Mouse (Mus musculus) G1E (cell line): ENCODE results near the gene Prdm2. TPM values are rescaled to one million over a fixed set of nuclear protein-coding genes. Genes with fewer than 3 reads are reported as not detected.

Experiments used
- ATAC-seq: 2 replicates; pipeline ENCODE4 v1.8.0; 2016; ENCODE audit warnings: mild to moderate bottlenecking; ENCODE audit not compliant: insufficient number of reproducible peaks, poor library complexity, low FRiP score, severe bottlenecking; ENCODE audit errors: extremely low read depth
- DNase-seq: peaks from one replicate; pipeline ENCODE4 v3.0.0; 2012; ENCODE audit warnings: low spot score
- H3K27me3 ChIP-seq: 2 replicates; pipeline ENCODE4 v1.6.1; 2012; ENCODE audit warnings: mild to moderate bottlenecking, low read length, inconsistent platforms; ENCODE audit not compliant: insufficient read depth
- H3K36me3 ChIP-seq: replicated peaks from 2 replicates; pipeline ENCODE3; 2012; ENCODE audit warnings: mild to moderate bottlenecking, inconsistent platforms
- H3K4me1 ChIP-seq: 2 replicates; pipeline ENCODE4 v1.6.1; 2012; ENCODE audit warnings: low read depth, low read length, inconsistent platforms, mixed read lengths; ENCODE audit not compliant: insufficient read depth
- H3K4me3 ChIP-seq: 2 replicates; pipeline ENCODE4 v1.5.1; 2012; ENCODE audit warnings: low read depth, mild to moderate bottlenecking, inconsistent platforms, low read length, moderate library complexity, mixed read lengths
- H3K9me3 ChIP-seq: replicated peaks from 2 replicates; pipeline ENCODE4 v1.6.1; 2012; ENCODE audit warnings: inconsistent platforms
- CTCF ChIP-seq: IDR thresholded peaks from 2 replicates; pipeline ENCODE4 v1.5.1; 2012; ENCODE audit warnings: low read depth, low read length, inconsistent platforms, mixed read lengths
- GATA1 ChIP-seq: IDR thresholded peaks from 2 replicates; pipeline ENCODE4 v1.6.1; 2012; ENCODE audit warnings: borderline replicate concordance, low read length, inconsistent platforms, mixed read lengths
- GATA2 ChIP-seq: IDR thresholded peaks from 2 replicates; pipeline ENCODE4 v1.6.1; 2012; ENCODE audit warnings: low read depth, low read length, inconsistent platforms, borderline replicate concordance
- POLR2AphosphoS5 ChIP-seq: IDR thresholded peaks from 2 replicates; pipeline ENCODE4 v1.6.1; 2012; ENCODE audit warnings: low read depth, low read length, inconsistent platforms; ENCODE audit not compliant: insufficient replicate concordance
- TAL1 ChIP-seq: conservative IDR thresholded peaks from 2 replicates; pipeline ENCODE4 v1.6.1; 2012; ENCODE audit warnings: low read depth, low read length, inconsistent platforms, mixed read lengths
- polyA plus RNA-seq: library from polyadenylated mRNA; stranded (reverse); fragments of >175 nt; gene quantifications from 2 replicates; pipeline ENCODE4 v1.2.3, GENCODE M21; 2012
- total RNA-seq, 2 experiments: library from RNA; stranded (forward) in 1 of 2; stranded (reverse) in 1 of 2; fragments of 200-1000 nt in 1 of 2; fragments of >200 nt in 1 of 2; fragmentation: Nextera tagmentation in 1 of 2; gene quantifications; 2 replicates each; pipeline ENCODE4 v1.2.3; 2014 to 2017

The Prdm2 gene
- total and polyA plus RNA-seq, 3 experiments: 7.1 to 34.9 (median 9.7) TPM

GRCm38 (mm10) chr4:143118843-143119242 lies 94.0 kb downstream of the Prdm2 start:
- DNase-seq (no peak), ATAC-seq (no peak)
- Histone ChIP-seq H3K4me1 (no peaks in the 10 kb centered on the region), H3K9me3 (no peaks in the 10 kb centered on the region), H3K4me3 (no peak overlapping the region), H3K27me3 (no peaks in the 10 kb centered on the region), H3K36me3 (peaks cover 81% of the 10 kb centered on the region)
- TF ChIP-seq GATA1: no peak
- TF ChIP-seq POLR2AphosphoS5: no peak

GRCm38 (mm10) chr4:143115851-143116250 lies 96.9 kb downstream of the Prdm2 start:
- no peak overlapping the region for H3K4me3 ChIP-seq
- DNase-seq (no peak), ATAC-seq (no peak)
- no peaks in the 10 kb centered on the region for H3K27me3 ChIP-seq
- H3K4me1 ChIP-seq: no peaks in the 10 kb centered on the region
- H3K9me3 ChIP-seq: no peaks in the 10 kb centered on the region
- H3K36me3 ChIP-seq: peaks cover 77% of the 10 kb centered on the region
- TF ChIP-seq GATA2 (no peak), TAL1 (no peak), POLR2AphosphoS5 (no peak), CTCF (no peak), GATA1 (no peak)

- ATAC-seq: no peak
- Histone ChIP-seq H3K4me1 (no peaks in the 10 kb centered on the region), H3K27me3 (no peaks in the 10 kb centered on the region), H3K36me3 (peaks cover 76% of the 10 kb centered on the region), H3K9me3 (no peaks in the 10 kb centered on the region), H3K4me3 (no peak overlapping the region)
- no peak for DNase-seq
- TF ChIP-seq CTCF: no peak
- TF ChIP-seq POLR2AphosphoS5: no peak
- no peak for TF ChIP-seq GATA1
- TF ChIP-seq TAL1: no peak
- no peak for TF ChIP-seq GATA2
Measured at GRCm38 (mm10) chr4:143114232-143114979, 98.4 kb downstream of the Prdm2 start.

- H3K4me1 ChIP-seq: no peaks in the 10 kb centered on the region
- ATAC-seq (peak; percentile 63), DNase-seq (peak; percentile 67)
- H3K4me3 ChIP-seq: no peak overlapping the region
- H3K36me3 ChIP-seq: peaks cover 82% of the 10 kb centered on the region
- no peaks in the 10 kb centered on the region for H3K27me3 ChIP-seq
- H3K9me3 ChIP-seq: no peaks in the 10 kb centered on the region
- TF ChIP-seq CTCF: peak; percentile 42
- TF ChIP-seq GATA1: no peak
- no peak for TF ChIP-seq TAL1
- no peak for TF ChIP-seq POLR2AphosphoS5
Measured at GRCm38 (mm10) chr4:143112985-143113384, 99.8 kb downstream of the Prdm2 start.

GRCm38 (mm10) chr4:143112439-143112838 lies 100.4 kb downstream of the Prdm2 start:
- Histone ChIP-seq H3K27me3 (no peaks in the 10 kb centered on the region), H3K4me3 (no peak overlapping the region), H3K4me1 (no peaks in the 10 kb centered on the region), H3K9me3 (no peaks in the 10 kb centered on the region), H3K36me3 (peaks cover 81% of the 10 kb centered on the region)
- ATAC-seq (no peak), DNase-seq (no peak)
- TF ChIP-seq GATA1: no peak
- TF ChIP-seq POLR2AphosphoS5: no peak
- TF ChIP-seq GATA2: no peak
- TF ChIP-seq CTCF: no peak
- no peak for TF ChIP-seq TAL1

DNA sequence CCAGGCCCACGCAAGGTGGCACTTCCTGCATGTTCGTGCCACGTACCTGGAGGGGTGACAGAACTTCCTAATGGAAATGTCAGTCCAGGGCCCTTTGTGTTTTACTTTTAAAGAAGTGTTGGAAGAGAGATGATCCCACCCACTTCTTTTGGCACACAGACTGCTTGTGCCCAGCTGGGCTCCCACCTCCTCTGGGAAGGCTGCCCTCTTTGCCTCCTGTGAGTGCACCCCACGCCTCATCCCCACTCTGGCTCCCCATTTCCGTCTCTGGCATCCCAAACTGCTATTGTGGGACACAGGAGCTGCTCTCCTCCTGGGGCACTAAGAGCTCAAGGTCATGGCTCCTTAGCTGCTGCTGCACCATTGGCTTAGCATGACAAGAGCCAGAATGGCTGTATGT lies 100.9 kb downstream of the Prdm2 start:
- Histone ChIP-seq H3K36me3 (peaks cover 77% of the 10 kb centered on the region), H3K27me3 (no peaks in the 10 kb centered on the region), H3K9me3 (no peaks in the 10 kb centered on the region), H3K4me1 (peaks cover 2% of the 10 kb centered on the region), H3K4me3 (no peak overlapping the region)
- no peak for ATAC-seq
- no peak for DNase-seq
- TF ChIP-seq TAL1 (no peak), CTCF (no peak), GATA2 (no peak), POLR2AphosphoS5 (no peak), GATA1 (no peak)

DNA sequence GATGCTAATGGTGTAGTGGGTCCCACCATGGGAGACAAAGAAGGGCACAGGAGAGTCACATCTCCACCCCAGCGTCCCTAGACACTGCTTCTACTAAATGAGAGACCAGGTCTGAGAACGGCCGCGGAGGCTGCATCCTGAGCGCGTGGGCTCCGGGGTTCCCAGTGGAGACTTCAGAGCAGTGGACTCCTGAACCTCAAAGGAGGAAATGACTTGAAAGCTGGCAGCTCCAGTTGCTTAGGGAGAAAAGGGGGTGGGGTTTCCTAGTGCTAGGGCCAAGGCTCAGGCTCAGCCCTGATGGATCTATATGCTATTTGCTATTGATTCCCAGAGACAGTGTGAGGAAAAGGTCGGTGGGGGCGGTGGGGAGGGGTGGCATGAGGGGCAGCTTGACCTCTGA lies 104.2 kb downstream of the Prdm2 start:
- peaks cover 52% of the 10 kb centered on the region for H3K36me3 ChIP-seq

More for the DNA sequence above, 104.2 kb downstream of the Prdm2 start:
- no peaks in the 10 kb centered on the region for H3K27me3 ChIP-seq
- H3K4me3 ChIP-seq: no peak overlapping the region
- ATAC-seq (no peak), DNase-seq (no peak)
- H3K4me1 ChIP-seq: peaks cover 4% of the 10 kb centered on the region
- H3K9me3 ChIP-seq: no peaks in the 10 kb centered on the region
- TF ChIP-seq CTCF: no peak
- TF ChIP-seq GATA2: no peak
- TF ChIP-seq GATA1: no peak
- no peak for TF ChIP-seq TAL1
- TF ChIP-seq POLR2AphosphoS5: no peak
